Mouse (Mus musculus) erythroblast, adult 5-6 weeks (primary cell): ENCODE measurements around the gene Slc6a9. TPM values are rescaled to one million over a fixed set of nuclear protein-coding genes. Genes with fewer than 3 reads are reported as not detected.

Experiments used
- ATAC-seq: replicated peaks from 2 replicates; pipeline ENCODE4 v1.8.0; 2016; ENCODE audit warnings: moderate number of reproducible peaks, mild to moderate bottlenecking, moderate TSS enrichment, inconsistent platforms; ENCODE audit not compliant: poor library complexity, low FRiP score, severe bottlenecking
- total RNA-seq, 2 experiments: library from RNA; stranded (forward) in 1 of 2; stranded (reverse) in 1 of 2; fragments of 150-400 nt in 1 of 2; fragments of 200-764, 138-1000 nt in 1 of 2; gene quantifications; 2 replicates each; pipeline versions ENCODE4 v1.2.3 to v1.2.4; 2015 to 2017; ENCODE audit warnings: low replicate concordance in 2 of 2

Gene Slc6a9
- total RNA-seq, 2 experiments from 2014 or later: 161 to 274 TPM

GRCm38 (mm10) chr4:117837271-117837670 is 3.0 kb downstream of the Slc6a9 start:
- ATAC-seq: no peak

DNA sequence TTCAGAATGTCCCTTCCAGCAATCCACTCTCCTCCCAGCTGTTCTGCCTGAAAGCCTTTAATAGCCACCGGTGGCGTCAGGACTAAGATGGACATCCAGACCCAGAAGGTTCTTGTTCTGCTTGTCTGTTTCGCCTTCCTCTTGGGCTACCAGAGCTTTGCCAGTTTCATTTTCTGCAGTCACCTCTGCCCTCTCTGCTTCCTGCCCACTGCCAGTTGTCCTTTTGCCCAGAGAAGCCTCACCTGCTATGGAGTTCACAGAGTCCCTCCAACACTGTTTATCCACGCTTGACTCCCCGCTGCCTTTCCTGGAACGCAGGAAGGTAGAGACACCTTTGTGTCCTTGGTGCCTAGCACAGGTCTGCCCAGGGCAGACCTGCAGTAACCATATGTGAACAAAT is 5.1 kb downstream of the Slc6a9 start:
- ATAC-seq: no peak

- no peak for ATAC-seq
Measured at GRCm38 (mm10) chr4:117840821-117841220, 6.5 kb downstream of the Slc6a9 start.

DNA sequence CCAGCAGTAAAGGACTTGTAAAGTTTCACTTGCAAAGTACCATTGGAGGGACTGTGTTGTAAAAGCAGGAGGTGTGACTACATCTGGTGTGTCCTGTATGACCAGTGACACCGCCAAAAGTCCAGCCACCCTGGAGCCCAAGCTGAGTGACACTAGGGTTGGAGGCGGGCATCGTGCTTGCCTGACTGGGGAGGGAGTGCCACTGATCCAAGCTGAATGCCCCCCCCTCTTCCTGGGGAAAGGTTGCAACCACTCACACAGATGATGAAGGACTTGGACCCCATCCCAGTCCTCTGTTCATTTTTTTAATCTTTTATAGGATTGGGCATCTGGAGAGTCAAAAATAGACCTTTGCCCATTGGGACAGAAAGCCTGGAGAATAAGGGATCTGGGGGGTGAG is 7.3 kb downstream of the Slc6a9 start:
- no peak for ATAC-seq

DNA sequence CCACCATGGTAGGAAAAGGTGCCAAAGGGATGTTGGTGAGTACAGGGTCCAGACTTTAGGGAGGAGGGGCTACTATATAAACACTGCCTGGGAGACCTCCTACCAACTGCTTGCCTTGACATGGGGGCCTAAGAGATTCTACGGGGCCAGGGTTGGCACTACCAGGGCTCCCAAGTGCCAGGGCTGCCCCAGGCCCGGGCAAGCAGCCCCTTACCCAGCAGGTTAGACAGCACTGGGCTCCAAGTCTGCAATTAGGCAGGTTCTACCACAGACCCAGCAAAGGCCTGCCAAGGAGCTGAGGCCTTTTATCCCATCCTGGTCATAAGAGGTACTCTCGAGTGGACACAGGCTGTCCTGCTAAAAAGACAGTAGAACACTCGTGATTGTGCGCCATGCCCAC is 8.8 kb downstream of the Slc6a9 start:
- ATAC-seq: no peak

DNA sequence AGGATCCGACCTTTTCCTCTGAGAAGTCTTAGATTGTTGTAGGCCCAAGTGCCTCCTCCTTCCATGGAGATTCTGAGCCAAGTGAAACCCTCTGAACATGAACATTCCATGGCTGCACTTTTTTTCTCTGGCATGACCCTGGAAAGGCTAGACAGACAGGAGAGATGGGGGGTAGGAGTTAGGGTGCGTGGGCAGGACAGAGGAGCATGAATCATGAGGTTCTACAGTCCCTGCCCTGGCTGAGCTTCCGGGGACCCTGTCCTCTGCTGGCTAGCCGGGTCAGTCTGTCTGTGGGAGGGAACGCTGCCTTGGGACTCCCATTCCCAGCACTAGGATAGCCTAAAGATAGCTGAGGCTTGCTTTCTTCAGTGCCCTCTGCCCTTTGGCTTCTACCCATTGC is 10.2 kb downstream of the Slc6a9 start:
- ATAC-seq: no peak

- no peak for ATAC-seq
Measured at GRCm38 (mm10) chr4:117845316-117845715, 11.0 kb downstream of the Slc6a9 start.

DNA sequence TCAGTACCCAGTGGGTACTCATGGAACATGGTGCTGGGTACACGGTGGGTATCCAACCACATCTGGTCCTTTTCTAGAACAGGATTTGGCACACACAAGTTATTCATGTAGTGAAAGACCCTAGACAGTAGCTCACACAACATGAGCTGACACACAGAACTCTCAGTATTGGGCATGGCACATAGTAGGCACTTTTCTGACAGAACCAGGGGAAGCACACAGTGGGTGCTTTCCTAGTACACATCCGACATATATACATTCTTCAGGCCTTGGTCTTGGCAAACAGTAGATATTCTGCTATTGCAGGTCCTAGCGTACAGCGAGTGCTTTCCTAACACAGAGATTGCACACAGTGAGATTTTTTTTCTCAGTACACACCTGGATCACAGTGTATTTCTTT is 12.0 kb downstream of the Slc6a9 start:
- ATAC-seq: no peak

DNA sequence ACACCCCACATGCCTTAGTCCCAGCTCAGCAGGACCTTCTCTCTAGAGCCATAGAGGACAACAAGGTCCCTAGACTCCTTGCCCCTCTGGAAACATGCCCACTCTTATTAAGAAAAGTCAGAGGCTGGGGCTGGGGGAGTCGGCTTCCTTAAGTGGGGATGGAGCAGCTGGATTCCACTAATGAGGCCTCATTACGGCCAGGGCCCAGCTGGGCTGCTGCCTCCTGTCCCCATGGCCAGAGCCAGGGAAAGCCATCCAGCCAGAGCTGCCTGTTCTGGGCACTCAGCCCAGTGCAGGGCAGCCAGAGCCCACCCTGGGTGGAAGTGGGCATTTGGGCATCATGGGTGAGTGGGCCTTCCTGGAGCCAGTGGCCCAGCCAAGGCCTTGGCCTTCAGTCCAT is 12.7 kb downstream of the Slc6a9 start:
- ATAC-seq: no peak

GRCm38 (mm10) chr4:117849063-117849462 is 14.8 kb downstream of the Slc6a9 start:
- no peak for ATAC-seq

DNA sequence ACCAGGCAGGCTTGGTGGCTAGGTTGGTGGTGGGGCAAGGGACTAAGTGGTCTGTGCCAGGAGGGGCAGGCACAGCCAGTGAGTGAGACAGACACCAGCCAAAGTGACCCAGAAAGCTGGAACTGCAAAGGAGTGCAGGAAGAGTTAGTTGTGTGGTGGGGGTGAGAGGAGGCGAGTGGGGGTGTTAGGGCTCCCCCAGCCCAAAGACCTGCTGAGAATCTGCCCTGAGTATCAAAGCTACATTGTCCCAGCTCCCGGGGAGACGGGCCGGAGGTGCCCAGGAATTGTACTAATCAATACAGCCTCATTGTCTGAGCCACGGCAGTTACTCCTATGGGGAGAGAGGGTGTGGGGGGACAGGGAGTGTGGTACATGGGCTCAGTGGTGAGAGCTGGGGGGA is 15.2 kb downstream of the Slc6a9 start:
- no peak for ATAC-seq

- ATAC-seq: no peak
Measured at GRCm38 (mm10) chr4:117850176-117850575, 15.9 kb downstream of the Slc6a9 start.

DNA sequence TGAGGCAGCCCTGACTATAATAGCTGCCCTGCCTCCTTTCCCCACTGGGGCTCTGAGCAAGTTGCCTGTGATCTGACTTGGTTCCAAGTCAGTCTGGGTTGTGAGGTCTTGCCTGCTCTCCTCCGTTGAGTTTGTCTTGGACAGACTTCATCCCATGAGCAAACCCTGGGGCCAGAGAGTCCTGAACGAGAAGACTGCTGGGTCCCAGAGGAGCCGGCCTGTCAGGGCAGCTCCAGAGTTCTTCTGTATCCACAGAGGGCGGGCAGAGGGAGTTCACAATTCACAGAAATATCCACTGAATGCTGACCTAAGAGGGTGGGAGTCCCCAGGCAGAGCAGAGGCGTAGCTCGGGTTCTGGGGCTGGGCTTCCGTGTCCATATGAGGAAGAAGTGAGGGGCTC is 16.6 kb downstream of the Slc6a9 start:
- no peak for ATAC-seq

DNA sequence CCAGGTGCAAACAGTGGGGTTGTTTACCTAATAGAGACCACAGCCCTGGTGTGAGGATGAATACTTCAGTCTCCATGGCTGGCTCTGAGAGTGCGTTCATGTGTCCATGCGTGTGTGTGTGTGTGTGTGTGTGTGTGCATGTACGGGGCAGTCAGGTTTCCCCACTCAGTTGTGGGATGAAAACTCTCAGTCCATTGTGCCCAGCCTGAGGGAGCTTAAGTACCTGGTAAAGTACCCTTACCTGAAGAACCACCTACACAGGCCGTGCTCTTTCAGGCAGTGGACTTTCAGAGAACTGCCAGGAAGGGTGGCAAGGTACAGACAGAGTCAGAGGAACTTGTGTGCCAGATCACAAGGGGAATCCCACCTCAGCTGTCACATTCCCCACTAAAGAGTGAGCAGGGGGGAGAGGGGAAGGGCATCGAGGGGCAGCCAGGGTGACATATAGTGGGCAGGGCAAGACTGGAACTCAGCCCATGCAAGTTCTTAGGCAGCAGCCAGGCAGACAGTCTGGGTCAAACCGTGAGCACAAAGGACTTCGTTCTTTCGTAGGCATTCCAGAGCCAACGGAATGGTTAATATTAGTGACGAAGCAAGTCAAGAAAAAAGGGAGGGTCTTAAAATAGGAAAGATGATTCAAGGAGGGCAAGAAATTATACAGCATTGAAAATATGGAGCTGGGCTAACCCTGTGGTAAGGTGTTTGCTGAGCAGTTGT is 18.0 kb downstream of the Slc6a9 start:
- no peak for ATAC-seq

DNA sequence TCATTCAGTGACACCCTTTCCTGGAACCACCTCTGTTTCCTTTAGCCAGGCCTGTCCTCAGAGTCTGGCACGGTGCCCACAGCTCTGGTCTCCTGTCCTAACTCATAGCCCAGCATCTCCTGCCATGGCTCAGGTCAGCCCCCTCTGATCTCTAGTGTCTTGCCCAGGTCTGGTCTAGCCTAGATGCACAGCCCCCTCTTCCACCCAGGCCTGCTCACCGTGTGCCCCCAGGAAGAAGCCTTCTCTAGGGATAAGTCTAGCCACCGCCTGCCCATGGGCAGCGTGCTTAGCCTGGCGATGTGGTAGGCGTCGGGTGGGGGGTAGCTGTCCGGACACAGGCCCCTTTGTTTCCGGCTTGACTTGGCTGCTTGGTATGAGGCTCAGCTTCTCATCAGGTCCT is 20.8 kb downstream of the Slc6a9 start:
- no peak for ATAC-seq

DNA sequence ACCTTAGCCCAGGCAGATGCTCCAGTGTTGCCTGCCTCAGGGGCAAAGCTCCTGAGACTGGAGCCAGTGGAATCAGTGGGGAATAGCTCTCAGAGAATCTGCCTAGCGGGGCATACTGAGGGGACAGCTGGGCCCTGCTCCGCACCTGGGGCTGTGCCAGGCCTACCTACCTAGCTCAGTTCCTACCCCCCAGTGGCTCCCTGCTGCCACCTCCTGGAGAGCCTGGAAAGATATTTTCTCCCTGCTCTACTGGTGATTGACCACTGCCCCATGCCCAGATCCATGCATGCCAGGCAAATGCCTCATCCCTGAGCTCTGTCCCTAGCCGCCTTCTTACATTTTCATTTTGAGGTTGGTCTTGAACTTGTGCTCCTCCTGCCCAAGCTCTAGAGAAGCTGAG is 24.5 kb downstream of the Slc6a9 start:
- ATAC-seq: peak; percentile 59

GRCm38 (mm10) chr4:117860570-117860969 is 26.3 kb downstream of the Slc6a9 start:
- ATAC-seq: no peak

DNA sequence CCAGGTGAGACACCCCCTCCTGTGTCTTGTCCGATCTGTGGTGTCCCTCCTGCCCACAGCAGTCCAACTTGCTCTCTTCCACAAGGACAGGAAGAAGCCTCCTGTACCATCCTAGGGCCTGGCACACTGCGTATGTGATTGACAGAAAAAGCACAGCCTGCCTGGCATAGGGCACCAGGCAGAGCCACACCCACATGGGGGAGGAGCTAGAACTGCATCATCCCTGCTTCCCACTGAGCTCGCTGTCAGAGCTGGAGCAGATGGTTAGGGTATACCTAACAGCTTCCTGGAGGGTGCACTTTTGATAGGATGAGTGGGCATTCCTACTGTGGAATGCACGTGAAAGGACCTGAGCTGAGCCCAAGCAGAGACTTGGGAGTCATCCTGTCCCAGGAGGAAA is 28.5 kb downstream of the Slc6a9 start:
- ATAC-seq: peak; percentile 34

- ATAC-seq: no peak
Measured at GRCm38 (mm10) chr4:117866083-117866482, 31.8 kb downstream of the Slc6a9 start.

DNA sequence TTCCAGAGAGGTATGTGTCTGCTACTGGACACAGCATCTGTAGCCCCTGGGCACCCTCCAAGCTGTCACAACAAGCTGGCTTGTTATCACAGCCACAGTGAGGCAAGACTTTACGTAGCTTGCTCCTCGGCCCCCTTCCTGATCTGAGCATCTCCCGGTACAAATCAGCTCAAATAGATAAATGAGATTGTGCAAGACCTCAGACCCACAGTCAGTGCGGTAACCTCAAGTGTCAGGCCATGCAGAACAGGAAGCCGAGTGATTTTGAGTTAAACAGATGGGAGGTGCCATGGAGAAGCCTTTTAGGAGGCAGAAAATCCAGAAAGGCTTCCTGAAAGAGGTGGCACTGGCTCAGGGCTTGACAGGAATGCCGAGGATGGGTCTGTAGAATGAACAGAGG is 32.7 kb downstream of the Slc6a9 start:
- no peak for ATAC-seq

- ATAC-seq: 0 out of 2 replicates have a peak, but pooled peaks have one; percentile 27
Measured at GRCm38 (mm10) chr4:117867823-117868222, 33.5 kb downstream of the Slc6a9 start.

DNA sequence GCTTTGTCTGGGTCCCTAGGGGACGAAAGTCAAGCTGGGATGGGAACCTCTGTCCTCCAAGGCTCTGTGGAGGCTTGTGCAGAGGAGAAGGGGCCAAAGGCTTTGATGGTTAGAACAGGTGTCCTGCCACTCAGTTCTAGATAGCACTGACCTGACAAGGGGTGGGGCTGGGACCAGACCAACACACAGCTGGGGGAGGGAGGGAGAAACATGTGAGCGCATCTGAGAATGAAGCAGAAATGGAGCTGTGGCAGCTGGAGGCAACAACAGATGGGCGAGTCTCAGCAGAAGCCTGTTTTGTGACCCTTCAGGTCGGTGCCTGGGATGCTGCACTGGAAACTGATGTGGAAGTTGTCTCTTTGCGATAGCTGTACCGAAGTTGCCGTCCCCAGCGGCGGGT is 35.0 kb downstream of the Slc6a9 start:
- 0 out of 2 replicates have a peak, but pooled peaks have one; percentile 2 for ATAC-seq
